Mouse (Mus musculus) bone marrow, adult 2 months (tissue): ENCODE data around the gene Rtf1.

Experiments used
- CTCF ChIP-seq: fragments of 200-500 bp; IDR thresholded peaks from 2 replicates; pipeline ENCODE4 v1.5.1; 2011; ENCODE audit warnings: low read length, control low read depth; ENCODE audit not compliant: control insufficient read depth, insufficient read depth
- POLR2A ChIP-seq: fragments of 200-500 bp; IDR thresholded peaks from 2 replicates; pipeline ENCODE4 v1.6.1; 2011; ENCODE audit warnings: low read depth, mild to moderate bottlenecking, control low read depth, low read length, borderline replicate concordance; ENCODE audit not compliant: control insufficient read depth

DNA sequence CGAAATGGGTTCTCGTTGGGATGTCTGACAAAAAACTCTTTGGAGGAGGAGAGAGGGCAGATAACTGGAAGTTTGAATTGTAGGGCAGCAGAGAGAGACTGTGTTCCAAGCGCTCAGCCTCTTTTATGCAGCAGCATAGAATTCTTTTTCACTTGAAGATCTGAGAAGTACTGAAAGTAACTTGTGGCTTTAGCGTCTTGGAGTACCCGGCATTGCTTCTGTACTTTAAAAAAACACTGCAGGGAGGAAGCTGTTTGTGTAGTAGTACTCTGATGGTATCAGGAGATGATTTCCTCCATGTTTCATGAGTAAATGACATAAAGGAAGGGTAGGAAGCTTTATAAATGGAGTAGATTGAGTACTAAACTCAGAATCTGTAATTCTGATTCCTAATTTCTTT, 963 bp downstream of the Rtf1 start:
- TF ChIP-seq POLR2A (no peak), CTCF (no peak)
